Mouse (Mus musculus) ES-E14 (cell line): ENCODE results near the gene Pcare. TPM values are rescaled to one million over a fixed set of nuclear protein-coding genes. Genes with fewer than 3 reads are reported as not detected.

Experiments used
- DNase-seq: peaks from one replicate; pipeline ENCODE4 v3.0.0-alpha.2; 2013; ENCODE audit warnings: low read depth, low spot score
- H3K27ac ChIP-seq: 2 replicates; pipeline ENCODE4 v1.5.1; 2012; ENCODE audit warnings: low read depth, mild to moderate bottlenecking, low read length, moderate library complexity, mixed read lengths; ENCODE audit not compliant: poor library complexity, insufficient read depth, severe bottlenecking
- H3K36me3 ChIP-seq: 2 replicates; pipeline ENCODE4 v1.6.1; 2012; ENCODE audit warnings: mild to moderate bottlenecking, low read length, moderate library complexity, mixed read lengths; ENCODE audit not compliant: control insufficient read depth, poor library complexity, insufficient read depth, severe bottlenecking
- H3K4me1 ChIP-seq, 2 experiments: fragments of 150-350 bp in 1 of 2; sonication (generic) in 1 of 2; 2 replicates each; pipeline ENCODE4 v1.6.1; 2012; ENCODE audit warnings: low read length in 2 of 2, mild to moderate bottlenecking in 1 of 2, mixed read lengths in 1 of 2; ENCODE audit not compliant: control insufficient read depth in 2 of 2, insufficient read depth in 2 of 2, poor library complexity in 1 of 2
- H3K4me3 ChIP-seq, 2 experiments: fragments of 150-350 bp in 1 of 2; sonication (generic) in 1 of 2; 2 replicates each; pipeline ENCODE4 v1.5.1; 2012; ENCODE audit warnings: low read length in 2 of 2, low read depth in 1 of 2, mild to moderate bottlenecking in 1 of 2, mixed read lengths in 1 of 2; ENCODE audit not compliant: insufficient read depth in 1 of 2, poor library complexity in 1 of 2, severe bottlenecking in 1 of 2
- H3K9ac ChIP-seq: 2 replicates; pipeline ENCODE4 v1.6.1; 2012; ENCODE audit warnings: low read depth, mild to moderate bottlenecking, low read length, mixed read lengths; ENCODE audit not compliant: poor library complexity, insufficient read depth, severe bottlenecking
- H3K9me3 ChIP-seq: fragments of 150-350 bp; sonication (generic); 2 replicates; pipeline ENCODE4 v1.6.1; 2012; ENCODE audit warnings: low read depth, mild to moderate bottlenecking, low read length; ENCODE audit not compliant: control insufficient read depth, insufficient read depth
- CHD2 ChIP-seq: IDR thresholded peaks from 2 replicates; pipeline ENCODE4 v1.6.1; 2014; ENCODE audit warnings: mild to moderate bottlenecking, low read depth, low read length, inconsistent platforms
- HCFC1 ChIP-seq: IDR thresholded peaks from 2 replicates; pipeline ENCODE4 v1.6.1; 2012; ENCODE audit warnings: low read length, inconsistent platforms, borderline replicate concordance; ENCODE audit not compliant: insufficient read depth
- MAFK ChIP-seq: IDR thresholded peaks from 2 replicates; pipeline ENCODE4 v1.6.1; 2014; ENCODE audit warnings: mild to moderate bottlenecking, low read depth, low read length, inconsistent platforms; ENCODE audit not compliant: insufficient read depth
- ZC3H11A ChIP-seq: IDR thresholded peaks from 2 replicates; pipeline ENCODE4 v1.6.1; 2012; ENCODE audit warnings: low read depth, mild to moderate bottlenecking, inconsistent platforms, low read length, borderline replicate concordance
- ZNF384 ChIP-seq: IDR thresholded peaks from 2 replicates; pipeline ENCODE4 v1.6.1; 2012; ENCODE audit warnings: low read depth, low read length, inconsistent platforms
- in situ Hi-C, 2 experiments: fragments of 600-800 bp; cut with MboI; formaldehyde crosslinking; loops; one replicate each; pipeline ENCODE4 v1.15.1; 2025; ENCODE audit warnings: low sequenced_read_pairs in 2 of 2, inconsistent platforms in 1 of 2; ENCODE audit not compliant: unreplicated experiment in 2 of 2
- total RNA-seq: library from RNA; depleted of rRNA; stranded (reverse); fragments of 300-350 nt; gene quantifications from 2 replicates; pipeline ENCODE4 v1.2.3, GENCODE M21; 2012

Pcare gene
- total RNA-seq, 1 experiment = 0.09 TPM

GRCm38 (mm10) chr17:71746114-71746513, 6.6 kb downstream of the Pcare start:
- no peak overlapping the region for H3K4me3 ChIP-seq
- no peaks in the 10 kb centered on the region for H3K9me3 ChIP-seq
- H3K27ac ChIP-seq = no peak overlapping the region
- no peak for TF ChIP-seq CHD2
- no peak for TF ChIP-seq ZC3H11A
- no peak for TF ChIP-seq ZNF384
- no peak for TF ChIP-seq MAFK
- TF ChIP-seq HCFC1 = no peak
- H3K4me1 ChIP-seq = no peaks in the 10 kb centered on the region
- H3K9ac ChIP-seq = no peak overlapping the region
- no peak for DNase-seq
- in situ Hi-C loops = no loop called here
- H3K36me3 ChIP-seq = no peaks in the 10 kb centered on the region

GRCm38 (mm10) chr17:71742935-71743334, 9.8 kb downstream of the Pcare start:
- H3K27ac ChIP-seq = no peak overlapping the region
- in situ Hi-C loops = no loop called here
- no peak for DNase-seq
- no peaks in the 10 kb centered on the region for H3K4me1 ChIP-seq
- no peak for TF ChIP-seq HCFC1
- TF ChIP-seq ZC3H11A = no peak
- no peak for TF ChIP-seq MAFK
- no peak for TF ChIP-seq ZNF384
- TF ChIP-seq CHD2 = no peak
- no peak overlapping the region for H3K4me3 ChIP-seq
- H3K9ac ChIP-seq = no peak overlapping the region
- H3K9me3 ChIP-seq = no peaks in the 10 kb centered on the region
- no peaks in the 10 kb centered on the region for H3K36me3 ChIP-seq

- in situ Hi-C loops = no loop called here
- DNase-seq = no peak
Observed at GRCm38 (mm10) chr17:71742156-71742555, 10.5 kb downstream of the Pcare start.

GRCm38 (mm10) chr17:71736442-71736841, 16.3 kb downstream of the Pcare start:
- H3K4me1 ChIP-seq = no peaks in the 10 kb centered on the region
- H3K36me3 ChIP-seq = no peaks in the 10 kb centered on the region
- in situ Hi-C loops = no loop called here
- H3K27ac ChIP-seq = no peak overlapping the region
- H3K9ac ChIP-seq = no peak overlapping the region
- no peaks in the 10 kb centered on the region for H3K9me3 ChIP-seq
- TF ChIP-seq HCFC1 (no peak), ZC3H11A (no peak), ZNF384 (no peak), CHD2 (no peak)
- H3K4me3 ChIP-seq = no peak overlapping the region
- no peak for DNase-seq

More at GRCm38 (mm10) chr17:71742156-71742555, 10.5 kb downstream of the Pcare start:
- H3K4me3 ChIP-seq = no peak overlapping the region
- H3K4me1 ChIP-seq = no peaks in the 10 kb centered on the region
- no peaks in the 10 kb centered on the region for H3K36me3 ChIP-seq
- H3K27ac ChIP-seq = no peak overlapping the region
- no peak overlapping the region for H3K9ac ChIP-seq
- no peak for TF ChIP-seq HCFC1
- TF ChIP-seq CHD2 = no peak
- TF ChIP-seq ZNF384 = no peak
- no peak for TF ChIP-seq MAFK
- TF ChIP-seq ZC3H11A = no peak
- no peaks in the 10 kb centered on the region for H3K9me3 ChIP-seq

GRCm38 (mm10) chr17:71730655-71731054, 22.0 kb downstream of the Pcare start:
- no peak overlapping the region for H3K4me3 ChIP-seq
- in situ Hi-C loops = no loop called here
- TF ChIP-seq CHD2 (no peak), HCFC1 (no peak), MAFK (no peak), ZC3H11A (no peak), ZNF384 (no peak)
- DNase-seq = no peak
- H3K36me3 ChIP-seq = no peaks in the 10 kb centered on the region
- no peak overlapping the region for H3K9ac ChIP-seq
- no peaks in the 10 kb centered on the region for H3K9me3 ChIP-seq
- 0 out of 4 replicates have a peak, but pooled peaks cover 0 to 2% of the 10 kb centered on the region in 2 experiments for H3K4me1 ChIP-seq
- H3K27ac ChIP-seq = no peak overlapping the region
